Mouse (Mus musculus): Measurements from ENCODE around the gene Ash1l. TPM values are rescaled to one million over a fixed set of nuclear protein-coding genes. Genes with fewer than 3 reads are reported as not detected.
A peak's percentile ranks its signal among the peaks of the same experiment; 100 is the strongest.
"Not testable (repeated sequence)": the region's sequence is repeated elsewhere in the genome, so short reads cannot be mapped to it uniquely, and the experiment has no call there.

Gene Ash1l
- total RNA-seq, 2 experiments from 2014 or later = 32.0 to 37.0 TPM

DNA sequence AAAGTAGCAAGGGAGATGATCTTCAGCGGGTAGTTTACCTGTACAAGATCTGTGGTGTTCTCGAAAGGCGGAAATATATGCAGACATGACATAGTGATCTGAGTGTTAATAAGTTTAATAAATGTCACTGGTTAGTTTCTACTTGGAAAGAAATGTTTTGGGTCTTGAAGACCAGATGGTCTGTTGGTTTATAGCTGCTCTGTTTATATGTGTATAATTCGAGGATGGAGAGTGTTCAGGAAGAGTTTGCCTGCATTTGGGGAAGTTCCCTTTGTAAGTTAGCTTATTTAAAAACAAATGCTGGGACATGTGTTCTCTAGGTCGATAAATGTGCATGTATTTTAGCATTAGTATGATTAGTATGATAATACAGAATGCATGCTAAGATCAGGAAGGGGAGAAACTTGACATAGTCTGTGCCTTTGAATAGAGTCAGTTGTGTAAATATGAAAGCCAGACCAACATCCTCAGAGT, 942 bp downstream of the Ash1l start:
- intact Hi-C loops (cut with DNase I) = no loop called here
- no peak for DNase-seq (ENCODE audit: low spot score)

DNA sequence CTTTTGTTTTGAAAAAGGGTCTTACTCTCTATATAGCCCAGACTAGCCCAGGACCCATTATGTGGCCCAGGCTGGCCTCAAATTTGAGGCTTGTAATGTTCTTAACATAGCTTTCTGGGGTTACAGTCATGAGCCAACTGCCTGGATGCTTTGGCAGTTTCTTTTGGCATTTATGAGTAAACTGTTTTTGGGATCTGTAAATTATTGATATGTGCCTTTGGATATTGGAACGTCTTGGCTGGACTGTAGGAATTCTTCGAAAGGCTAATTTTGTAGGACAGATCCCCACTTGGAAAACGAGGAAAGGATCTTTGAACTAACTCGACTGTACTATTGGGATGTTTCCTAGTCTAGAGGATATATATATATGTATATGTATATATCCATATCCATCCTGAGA, 2.8 kb downstream of the Ash1l start:
- intact Hi-C loops (cut with DNase I) = no loop called here
- no peak for DNase-seq (ENCODE audit: low spot score)

DNA sequence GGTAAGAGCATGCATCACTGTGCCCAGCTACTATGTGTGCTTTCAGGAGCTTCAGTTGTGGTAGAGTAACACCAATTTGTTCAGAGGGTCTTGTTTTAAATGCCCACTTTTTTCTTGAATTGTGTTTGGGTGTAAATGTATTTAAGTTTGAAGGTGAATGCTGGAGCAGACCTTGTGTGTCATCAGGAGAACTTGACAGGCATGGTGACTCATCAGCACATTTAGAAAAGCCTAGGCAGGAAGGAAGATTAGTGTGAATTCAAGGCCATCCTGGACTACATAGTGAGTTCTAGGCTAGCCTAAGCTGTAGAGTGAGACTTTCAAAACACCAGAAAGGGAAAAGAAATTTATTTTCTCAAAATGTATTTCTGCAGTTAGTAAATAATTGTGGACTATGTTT, 3.3 kb downstream of the Ash1l start:
- intact Hi-C loops (cut with DNase I) = no loop called here
- DNase-seq (ENCODE audit: low spot score) = no peak

DNA sequence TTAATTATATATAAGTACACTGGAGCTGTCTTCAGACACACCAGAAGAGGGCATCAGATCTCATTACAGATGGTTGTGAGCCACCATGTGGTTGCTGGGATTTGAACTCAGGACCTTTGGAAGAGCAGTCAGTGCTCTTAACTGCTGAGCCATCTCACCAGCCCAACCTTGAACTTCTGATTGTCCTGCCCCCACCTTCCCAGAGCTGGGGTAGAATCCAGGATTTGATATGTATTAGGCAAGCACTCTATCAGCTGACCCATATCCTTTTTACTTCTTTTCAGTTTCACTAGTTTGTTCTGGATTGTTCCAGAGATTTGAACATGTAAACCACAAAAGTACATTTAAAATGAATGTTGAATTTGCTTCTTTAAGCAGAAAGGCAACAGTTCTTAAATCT, 12.8 kb downstream of the Ash1l start:
- intact Hi-C loops (cut with DNase I); DNase-seq (ENCODE audit: low spot score): not testable (repeated sequence)

DNA sequence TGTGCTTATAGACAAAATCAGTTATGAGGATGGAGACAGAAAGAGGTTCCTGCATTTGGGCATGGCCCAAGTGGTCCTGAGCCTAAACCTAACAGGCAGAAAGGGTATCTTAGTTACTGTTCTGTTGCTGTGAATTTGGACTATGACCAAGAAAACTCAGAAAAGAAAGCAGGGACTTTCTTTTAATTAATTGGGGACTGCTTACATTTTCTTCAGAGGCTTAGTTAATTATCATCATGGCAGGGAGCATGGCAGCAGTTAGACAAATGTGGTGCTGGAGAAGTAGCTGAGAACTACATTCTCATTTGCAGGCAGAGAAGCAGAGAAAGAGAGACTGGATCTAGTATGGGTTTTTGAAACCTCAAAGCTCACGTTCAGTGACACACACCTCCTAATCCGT, 24.6 kb downstream of the Ash1l start:
- intact Hi-C loops (cut with DNase I) = no loop called here
- DNase-seq (ENCODE audit: low spot score) = no peak

DNA sequence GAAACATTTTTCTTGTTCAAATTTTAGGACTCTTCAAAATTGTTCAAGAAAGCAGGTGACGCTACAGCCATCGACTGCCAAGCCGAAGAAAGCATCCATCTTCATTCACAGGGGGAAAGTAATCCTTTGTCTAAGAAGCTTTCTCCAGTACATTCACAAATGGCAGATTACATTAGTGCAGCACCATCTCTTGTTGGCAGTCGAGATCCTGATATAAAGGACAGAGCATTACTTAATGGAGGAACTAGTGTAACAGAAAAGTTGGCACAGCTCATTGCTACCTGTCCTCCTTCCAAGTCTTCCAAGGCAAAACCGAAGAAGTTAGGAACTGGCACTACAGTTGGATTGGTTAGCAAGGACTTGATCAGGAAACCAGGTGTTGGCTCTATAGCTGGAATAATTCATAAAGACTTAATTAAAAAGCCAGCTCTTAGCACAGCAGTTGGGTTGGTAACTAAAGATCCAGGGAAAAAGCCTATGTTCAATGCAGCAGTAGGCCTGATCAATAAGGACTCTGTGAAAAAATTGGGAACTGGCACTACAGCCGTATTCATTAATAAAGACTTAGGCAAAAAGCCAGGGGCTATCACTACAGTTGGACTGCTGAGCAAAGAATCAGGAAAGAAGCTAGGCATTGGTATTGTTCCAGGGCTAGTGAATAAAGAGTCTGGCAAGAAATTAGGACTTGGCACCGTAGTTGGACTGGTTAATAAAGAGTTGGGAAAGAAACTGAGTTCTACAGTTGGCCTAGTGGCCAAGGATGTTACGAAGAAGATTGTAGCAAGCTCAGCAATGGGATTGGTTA, 31.0 kb downstream of the Ash1l start:
- no peak for DNase-seq (ENCODE audit: low spot score)
- intact Hi-C loops (cut with DNase I) = no loop called here

DNA sequence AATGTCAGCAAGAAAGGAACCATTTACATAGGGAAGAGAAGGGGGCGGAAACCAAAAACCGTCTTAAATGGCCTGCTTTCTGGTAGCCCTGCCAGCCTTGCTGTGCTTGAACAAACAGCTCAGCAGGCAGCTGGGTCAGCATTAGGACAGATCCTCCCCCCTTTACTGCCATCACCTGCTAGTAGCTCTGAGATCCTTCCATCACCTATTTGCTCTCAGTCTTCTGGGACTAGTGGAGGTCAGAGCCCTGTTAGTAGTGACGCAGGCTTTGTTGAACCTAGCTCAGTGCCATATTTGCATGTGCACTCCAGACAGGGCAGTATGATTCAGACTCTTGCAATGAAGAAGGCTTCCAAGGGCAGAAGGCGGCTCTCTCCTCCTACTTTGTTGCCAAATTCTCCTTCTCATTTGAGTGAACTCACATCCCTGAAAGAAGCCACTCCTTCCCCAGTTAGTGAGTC, 33.5 kb downstream of the Ash1l start:
- intact Hi-C loops (cut with DNase I) = no loop called here
- DNase-seq (ENCODE audit: low spot score) = peak; percentile 27

DNA sequence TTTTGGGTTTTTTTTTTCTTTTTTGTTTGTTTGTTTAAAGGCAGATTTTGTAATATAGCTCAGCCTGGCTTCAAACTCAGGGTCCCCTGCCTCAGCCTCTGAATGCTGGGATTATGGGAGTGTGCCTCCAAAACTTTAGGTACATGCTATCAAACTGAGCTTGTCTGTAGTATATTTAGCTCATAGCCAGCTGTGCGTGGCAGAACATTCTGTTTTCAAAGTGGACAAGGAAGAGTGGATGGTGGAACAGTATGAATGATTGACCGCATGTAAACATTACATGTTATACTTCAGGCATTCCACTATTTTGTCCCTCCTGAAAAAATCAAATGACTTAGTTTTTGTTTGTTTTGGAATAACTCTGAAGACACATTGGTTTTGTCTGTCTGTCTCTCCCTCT, 42.4 kb downstream of the Ash1l start:
- intact Hi-C loops (cut with DNase I) = loop anchor here (5.0 kb wide), 1 partner anchor 50 kb away; no protein-coding TSS in a partner anchor
- DNase-seq (ENCODE audit: low spot score) = no peak

DNA sequence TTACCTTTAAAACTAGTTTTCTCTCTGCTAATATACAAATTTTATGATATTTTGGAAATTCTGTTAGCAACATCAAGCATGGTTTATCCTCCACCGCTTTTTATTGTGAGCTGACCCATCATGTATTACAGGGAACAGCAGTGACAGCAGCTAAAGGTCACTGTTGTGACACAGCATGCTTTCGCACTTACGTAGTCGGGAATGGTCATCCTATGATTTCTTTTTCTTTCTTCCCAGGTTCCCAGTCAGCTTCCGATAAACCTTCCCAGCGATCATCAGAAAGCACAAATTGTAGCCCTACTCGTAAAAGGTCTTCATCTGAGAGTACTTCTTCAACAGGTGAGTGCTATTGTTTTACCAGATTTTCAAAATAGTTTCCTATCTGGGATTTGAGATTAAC, 51.1 kb downstream of the Ash1l start:
- DNase-seq (ENCODE audit: low spot score) = no peak
- intact Hi-C loops (cut with DNase I) = no loop called here

DNA sequence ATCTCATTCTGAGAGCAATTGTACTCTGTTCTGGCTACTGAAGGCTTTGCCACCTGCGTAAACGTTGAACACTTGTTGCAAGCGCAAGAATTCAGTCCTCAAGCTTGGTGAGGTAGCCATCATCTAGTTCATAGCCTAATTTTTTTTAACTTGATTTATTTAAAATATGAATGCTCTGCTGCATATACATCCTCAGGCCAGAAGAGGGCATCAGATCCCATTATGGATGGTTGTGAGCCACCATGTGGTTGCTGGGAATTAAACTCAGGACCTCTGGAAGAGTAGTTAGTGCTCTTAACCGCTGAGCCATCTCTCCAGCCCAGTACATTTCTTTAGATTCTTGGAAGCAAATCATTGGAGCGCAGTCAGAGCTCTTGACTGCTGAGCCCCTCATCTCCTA, 80.5 kb downstream of the Ash1l start:
- DNase-seq (ENCODE audit: low spot score); intact Hi-C loops (cut with DNase I): not testable (repeated sequence)

DNA sequence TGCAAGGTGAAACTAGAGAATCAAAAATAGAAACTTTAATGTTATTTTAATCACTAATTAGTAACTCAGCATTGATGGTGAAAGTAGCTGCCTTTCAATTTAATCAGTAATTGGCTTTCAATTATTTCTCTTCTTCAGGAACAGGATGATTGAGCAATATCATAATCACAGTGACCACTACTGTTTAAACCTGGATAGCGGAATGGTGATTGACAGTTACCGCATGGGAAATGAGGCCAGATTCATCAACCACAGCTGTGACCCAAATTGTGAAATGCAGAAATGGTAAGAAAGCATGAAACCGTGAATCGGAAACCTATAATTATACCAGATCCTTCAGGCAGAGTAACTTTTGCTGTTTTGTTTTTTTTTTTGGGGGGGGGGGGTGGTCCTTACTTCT, 92.9 kb downstream of the Ash1l start:
- no peak for DNase-seq (ENCODE audit: low spot score)
- intact Hi-C loops (cut with DNase I) = no loop called here

DNA sequence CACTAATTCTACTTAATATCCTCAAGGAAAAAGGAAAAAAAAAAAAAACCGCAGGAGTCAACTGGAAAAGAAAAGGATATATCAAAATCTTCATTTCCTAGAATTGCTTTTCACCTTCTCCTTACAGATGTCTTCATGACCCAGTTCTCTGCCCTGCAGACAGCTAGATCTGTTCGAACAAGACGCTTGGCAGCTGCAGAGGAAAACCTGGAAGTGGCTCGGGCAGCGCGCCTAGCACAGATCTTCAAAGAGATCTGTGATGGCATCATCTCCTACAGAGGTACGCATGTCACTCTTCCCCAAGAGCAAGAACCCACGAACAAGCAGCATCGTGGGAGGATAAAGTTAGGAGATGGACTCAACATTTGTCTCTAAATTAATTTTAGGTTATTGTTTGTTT, 107.9 kb downstream of the Ash1l start:
- DNase-seq (ENCODE audit: low spot score) = no peak
- intact Hi-C loops (cut with DNase I) = no loop called here

DNA sequence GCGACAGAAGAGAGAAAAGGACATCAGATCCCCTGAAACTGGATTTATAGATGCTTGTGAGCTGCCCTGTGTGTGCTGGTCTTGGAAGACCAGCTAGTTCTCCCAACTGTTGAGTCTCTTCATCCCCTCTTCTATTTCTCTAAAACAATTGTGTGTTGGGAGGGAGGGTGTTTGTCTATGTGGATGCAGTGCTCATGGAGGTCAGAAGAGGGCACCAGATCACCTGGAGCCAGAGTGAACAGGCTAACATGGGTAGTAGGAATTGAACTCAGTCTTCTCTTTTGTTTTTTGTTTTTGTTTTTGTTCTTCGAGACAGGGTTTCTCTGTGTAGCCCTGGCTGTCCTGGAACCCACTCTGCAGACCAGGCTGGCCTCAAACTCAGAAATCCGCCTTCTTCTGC, 108.4 kb downstream of the Ash1l start:
- DNase-seq (ENCODE audit: low spot score) = no peak

DNA sequence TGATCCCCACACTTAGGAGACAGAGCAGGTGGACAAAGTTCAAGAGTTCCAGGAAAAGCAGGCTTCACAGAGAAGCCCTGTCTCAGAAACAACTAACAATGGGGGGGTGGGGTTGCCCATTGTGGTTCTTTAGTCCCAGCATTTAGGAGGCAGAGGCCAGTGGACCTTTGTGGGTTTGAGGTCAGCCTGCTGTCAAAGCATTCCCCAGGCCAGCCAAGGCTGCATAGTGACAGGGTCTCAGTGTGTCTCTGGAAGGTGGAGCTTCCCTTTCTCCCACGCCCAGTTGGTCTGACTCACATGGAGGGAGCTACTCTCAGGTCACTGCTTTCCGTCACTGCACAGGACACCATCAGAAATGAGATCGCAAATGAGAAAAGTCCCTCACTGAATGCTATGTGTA, 111.3 kb downstream of the Ash1l start:
- intact Hi-C loops (cut with DNase I) = no loop called here
- no peak for DNase-seq (ENCODE audit: low spot score)

More for the DNA sequence above, 108.4 kb downstream of the Ash1l start:
- intact Hi-C loops (cut with DNase I) = no loop called here

DNA sequence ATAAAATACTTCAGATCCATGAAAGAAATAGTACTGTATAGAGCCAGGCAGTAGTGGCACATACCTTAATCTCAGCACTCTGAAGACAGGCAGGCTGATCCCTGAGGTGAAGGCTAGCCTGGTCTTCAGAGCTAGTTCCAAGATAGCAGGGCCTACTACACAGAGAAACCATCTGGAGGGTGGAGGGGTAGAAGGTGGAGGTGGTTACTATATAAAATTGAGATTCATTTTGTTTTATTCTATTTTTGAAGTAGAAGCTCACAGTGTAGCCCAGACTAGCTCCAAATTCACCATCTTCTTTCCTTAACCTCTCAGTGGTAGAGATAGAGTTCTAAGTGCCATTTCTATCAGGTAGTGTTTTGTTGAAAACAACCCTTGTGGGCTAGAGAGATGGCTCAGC, 116.8 kb downstream of the Ash1l start:
- intact Hi-C loops (cut with DNase I) = no loop called here

DNA sequence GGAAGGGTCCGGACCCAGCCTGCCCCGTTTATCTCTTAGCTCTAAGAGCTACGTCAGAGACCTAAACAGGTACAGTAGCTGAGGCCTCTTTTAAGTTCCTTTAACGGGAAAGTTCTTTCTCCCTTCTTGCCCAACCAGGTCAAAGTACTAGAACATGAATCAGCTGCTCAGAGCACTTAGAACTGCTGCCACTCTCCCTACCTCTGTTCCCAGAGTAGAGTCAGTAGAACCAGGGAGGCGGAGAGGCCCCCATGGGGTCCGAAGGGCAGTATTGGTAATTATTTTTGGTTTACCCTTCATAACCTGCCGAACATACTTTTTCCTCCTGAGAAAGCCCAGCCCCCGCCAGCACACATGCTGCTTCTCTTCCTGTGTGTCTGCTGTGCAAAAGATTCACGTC, 127.0 kb downstream of the Ash1l start:
- intact Hi-C loops (cut with DNase I) = no loop called here
- DNase-seq (ENCODE audit: low spot score) = no peak

More for the DNA sequence above, 116.8 kb downstream of the Ash1l start:
- DNase-seq (ENCODE audit: low spot score) = no peak

DNA sequence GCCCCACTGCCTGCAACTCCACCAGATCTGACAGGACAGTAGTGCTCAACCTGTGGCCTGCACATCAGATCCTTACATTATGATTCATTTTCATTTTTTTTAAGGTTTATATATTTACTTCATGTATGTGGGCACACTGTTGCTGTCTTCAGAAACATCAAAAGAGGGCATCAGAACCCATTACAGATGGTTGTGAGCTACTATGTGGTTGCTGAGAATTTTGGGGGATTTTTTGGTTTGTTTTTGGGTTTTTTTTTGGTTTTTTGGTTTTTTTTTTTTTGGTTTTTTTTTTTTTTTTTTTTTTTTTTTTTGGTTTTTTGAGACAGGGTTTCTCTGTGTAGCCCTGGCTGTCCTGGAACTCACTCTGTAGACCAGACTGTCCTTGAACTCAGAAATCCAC, 131.9 kb downstream of the Ash1l start:
- intact Hi-C loops (cut with DNase I); DNase-seq (ENCODE audit: low spot score): not testable (repeated sequence)

DNA sequence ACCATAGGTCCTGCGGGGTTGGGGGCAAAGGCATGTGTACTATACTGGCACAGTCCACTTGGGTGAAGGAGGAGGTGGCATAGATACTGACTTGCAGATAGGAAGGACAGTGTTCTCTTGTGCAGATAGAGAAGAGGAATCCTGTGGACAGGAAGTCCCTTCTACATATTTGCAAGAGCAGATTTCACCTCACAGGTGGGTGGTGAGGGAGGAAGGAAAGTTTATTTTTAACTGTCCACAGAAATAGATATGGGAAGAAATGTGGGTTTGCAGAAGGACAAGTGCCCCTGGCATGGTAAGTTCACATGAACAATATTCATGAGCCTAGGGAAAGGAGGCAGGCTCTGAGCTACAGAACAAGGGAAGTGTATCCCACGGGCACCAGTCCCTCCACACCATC, 133.7 kb downstream of the Ash1l start:
- intact Hi-C loops (cut with DNase I) = no loop called here
- DNase-seq (ENCODE audit: low spot score) = no peak

DNA sequence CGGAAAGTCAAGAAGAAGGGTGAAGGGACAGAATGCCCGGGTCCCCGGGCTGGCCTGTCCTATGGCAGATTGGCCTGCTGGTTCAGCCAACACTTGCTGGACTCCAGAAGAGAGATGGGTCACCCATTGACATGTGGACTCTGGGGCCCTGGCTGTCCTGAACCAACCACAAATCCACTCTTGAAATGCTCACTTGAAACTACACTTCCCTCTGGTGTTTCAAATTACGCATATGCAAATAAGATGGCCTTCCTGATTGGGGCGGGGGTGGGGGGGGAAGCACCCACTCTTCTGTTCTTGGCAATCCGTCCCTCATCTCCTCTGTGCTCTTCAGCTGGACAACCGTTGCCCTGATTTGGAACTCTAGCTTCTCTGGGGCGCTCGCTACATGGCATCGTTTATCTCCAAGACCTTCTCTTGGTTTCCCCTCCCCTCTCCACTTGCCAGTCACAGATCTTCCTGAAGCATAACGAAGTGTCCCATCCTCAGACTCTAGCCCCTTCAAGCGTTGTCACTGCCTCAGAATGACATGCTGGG, 134.3 kb downstream of the Ash1l start:
- intact Hi-C loops (cut with DNase I) = no loop called here
- no peak for DNase-seq (ENCODE audit: low spot score)

DNA sequence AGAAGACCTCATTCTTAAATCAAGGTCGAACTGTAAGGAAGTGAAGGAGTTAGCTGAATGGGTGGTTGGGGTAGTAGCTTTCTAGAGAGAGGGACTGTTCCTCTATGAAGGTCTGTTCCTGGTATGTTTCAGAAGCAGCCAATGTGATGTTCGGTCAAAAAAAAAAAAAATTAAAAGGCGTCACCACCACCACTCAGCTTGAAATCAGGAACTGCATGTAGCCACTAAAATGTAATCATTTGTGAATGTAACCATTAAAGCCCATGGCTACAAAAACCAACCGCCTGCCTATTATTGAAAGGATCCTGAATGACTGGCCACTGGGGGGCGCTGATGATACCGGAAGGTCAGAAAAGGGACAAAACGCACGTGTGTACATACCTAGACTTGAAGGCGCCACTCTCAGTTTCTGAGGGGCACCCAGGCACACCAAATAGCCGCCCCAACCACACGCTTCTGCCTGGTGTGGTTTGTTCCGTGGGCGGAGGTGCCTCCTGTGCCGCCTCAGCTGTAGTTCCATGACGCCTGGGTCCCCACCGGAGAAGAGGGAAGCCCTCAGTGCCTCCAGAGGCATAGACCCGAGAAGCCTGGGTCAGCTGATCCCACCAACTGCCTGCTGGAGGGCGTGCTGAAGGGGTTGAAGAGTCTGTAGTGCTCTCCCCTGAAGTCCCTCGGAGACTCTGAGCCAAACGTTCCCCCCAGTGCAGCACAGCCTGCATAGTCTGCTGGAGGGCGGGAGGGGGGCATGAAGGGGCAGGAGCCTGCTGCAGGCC, 137.1 kb downstream of the Ash1l start:
- DNase-seq (ENCODE audit: low spot score) = peak; percentile 24
- intact Hi-C loops (cut with DNase I) = no loop called here

DNA sequence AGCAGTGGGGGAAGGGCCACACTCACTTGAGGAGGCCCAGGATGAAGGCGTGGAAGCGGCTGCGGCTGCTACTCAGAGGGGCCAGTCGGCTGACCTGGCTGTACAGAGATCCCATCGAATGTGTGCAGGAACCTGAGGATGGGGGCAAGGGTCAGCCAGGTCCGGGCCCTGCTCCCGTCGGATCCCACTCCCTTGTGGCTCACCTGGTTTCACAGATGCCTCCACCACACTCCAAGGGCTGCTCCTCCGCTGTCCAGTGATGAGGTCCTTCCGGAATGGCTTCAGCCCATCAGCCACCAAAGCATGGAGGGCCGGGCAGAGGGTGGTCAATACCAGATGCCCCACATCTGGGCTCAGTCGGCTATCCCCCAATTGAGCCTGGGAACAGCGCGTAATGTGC, 138.6 kb downstream of the Ash1l start:
- intact Hi-C loops (cut with DNase I) = no loop called here
- no peak for DNase-seq (ENCODE audit: low spot score)

All from heart, postnatal 25 days (tissue).